Mouse (Mus musculus) bone marrow, adult 2 months (tissue): Measurements from ENCODE around the gene Asphd1. TPM values are rescaled to one million over a fixed set of nuclear protein-coding genes. Genes with fewer than 3 reads are reported as not detected.

Source experiments
- H3K27ac ChIP-seq: fragments of 200-500 bp; 2 replicates; pipeline ENCODE4 v1.5.1; 2012; ENCODE audit warnings: low read depth, mild to moderate bottlenecking, control low read depth, inconsistent platforms, low read length; ENCODE audit not compliant: control insufficient read depth, poor library complexity, insufficient read depth
- H3K4me1 ChIP-seq: fragments of 200-500 bp; 2 replicates; pipeline ENCODE4 v1.6.1; 2011; ENCODE audit warnings: low read length; ENCODE audit not compliant: control insufficient read depth, insufficient read depth
- H3K4me3 ChIP-seq: fragments of 200-500 bp; replicated peaks from 2 replicates; pipeline ENCODE3; 2011; ENCODE audit warnings: mild to moderate bottlenecking, low read depth, low read length, control low read depth; ENCODE audit not compliant: control insufficient read depth
- CTCF ChIP-seq: fragments of 200-500 bp; IDR thresholded peaks from 2 replicates; pipeline ENCODE4 v1.5.1; 2011; ENCODE audit warnings: low read length, control low read depth; ENCODE audit not compliant: control insufficient read depth, insufficient read depth
- POLR2A ChIP-seq: fragments of 200-500 bp; IDR thresholded peaks from 2 replicates; pipeline ENCODE4 v1.6.1; 2011; ENCODE audit warnings: low read depth, mild to moderate bottlenecking, control low read depth, low read length, borderline replicate concordance; ENCODE audit not compliant: control insufficient read depth
- WGBS: fragments of 180-500 bp; shearing (Covaris S2); methylation state at CpG from one replicate; pipeline ENCODE4 v1.1.7; 2018; 5-methylcytosine and 5-hydroxymethylcytosine counted together
- polyA plus RNA-seq: library from polyadenylated mRNA; stranded (reverse); fragments of >200 nt; gene quantifications from 2 replicates; pipeline ENCODE4 v1.2.4, GENCODE M21; 2011; ENCODE audit warnings: low replicate concordance; ENCODE audit not compliant: missing spikeins, insufficient read depth, insufficient read length

The Asphd1 gene
- polyA plus RNA-seq, 1 experiment: not detected

DNA sequence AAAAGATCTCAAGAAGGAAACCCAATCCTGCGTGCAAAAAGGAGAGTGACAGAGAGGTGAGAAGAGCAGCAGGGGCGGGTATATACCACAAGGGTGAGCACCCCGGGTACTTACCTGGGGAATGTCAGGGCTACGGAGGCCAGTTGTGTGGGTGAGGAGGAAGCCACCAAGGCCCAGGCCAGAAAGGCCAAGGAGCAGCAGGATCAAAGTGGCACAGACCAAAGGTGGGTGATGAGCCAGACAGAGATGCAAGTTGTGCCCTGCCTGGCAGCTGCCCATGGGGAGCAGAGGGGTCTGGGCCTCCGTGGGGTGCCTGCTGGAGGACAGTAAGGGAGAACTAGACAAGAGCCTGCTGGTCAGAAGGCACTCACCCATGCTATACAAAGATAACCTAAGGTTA lies 52.5 kb downstream of the Asphd1 start:
- TF ChIP-seq CTCF (no peak), POLR2A (no peak)
- H3K27ac ChIP-seq: peak overlapping the region; percentile 84
- H3K4me1 ChIP-seq: peaks cover 2% of the 10 kb centered on the region; the same call in 1 of the 2 replicates
- H3K4me3 ChIP-seq: no peak overlapping the region
- 63% methylated on average over 5 of the region's 5 CpGs for WGBS

Other genes with a start within 250 kb of the Asphd1 start
- gene Coro1a, start 241.8 kb downstream of the Asphd1 start, polyA plus RNA-seq: 370 and 776 TPM in 2 replicates
- gene Mapk3, start 190.0 kb downstream of the Asphd1 start, polyA plus RNA-seq: 78.4 and 117 TPM in 2 replicates
- gene Gdpd3, start 183.2 kb downstream of the Asphd1 start, polyA plus RNA-seq: 20.1 and 40.1 TPM in 2 replicates
- 236 and 411 TPM in 2 replicates for gene Ypel3, start 172.6 kb downstream of the Asphd1 start, polyA plus RNA-seq
- gene Tbx6, start 168.1 kb downstream of the Asphd1 start, polyA plus RNA-seq: 7.5 and 13.7 TPM in 2 replicates
- gene Ppp4c, start 157.1 kb downstream of the Asphd1 start, polyA plus RNA-seq: 90.6 and 130 TPM in 2 replicates
- gene Fam57b, start 151.9 kb downstream of the Asphd1 start, polyA plus RNA-seq: 1.9 TPM in 1 of 2 replicates, not detected in the other
- not detected in 2 replicates for gene 4930451I11Rik, start 117.9 kb downstream of the Asphd1 start, polyA plus RNA-seq
- not detected in 2 replicates for gene Doc2a, start 102.2 kb downstream of the Asphd1 start, polyA plus RNA-seq
- gene Hirip3, start 87.6 kb downstream of the Asphd1 start, polyA plus RNA-seq: 77.2 and 107 TPM in 2 replicates
- 38.1 and 59.7 TPM in 2 replicates for gene Ino80e, start 87.2 kb downstream of the Asphd1 start, polyA plus RNA-seq
- gene Taok2, start 64.9 kb downstream of the Asphd1 start, polyA plus RNA-seq: 113 and 149 TPM in 2 replicates
- 39.9 and 76.2 TPM in 2 replicates for gene Tmem219, start 26.7 kb downstream of the Asphd1 start, polyA plus RNA-seq
- 4.0 and 17.3 TPM in 2 replicates for gene Kctd13, start 20.7 kb downstream of the Asphd1 start, polyA plus RNA-seq
- gene Sez6l2, start 981 bp upstream of the Asphd1 start, polyA plus RNA-seq: 0.83 and 3.5 TPM in 2 replicates
- gene Cdipt, start 26.3 kb upstream of the Asphd1 start, polyA plus RNA-seq: 51.4 and 89.1 TPM in 2 replicates
- 2.3 and 2.4 TPM in 2 replicates for gene Cdiptos, start 26.5 kb upstream of the Asphd1 start, polyA plus RNA-seq
- 6.3 and 15.1 TPM in 2 replicates for gene Mvp, start 65.0 kb upstream of the Asphd1 start, polyA plus RNA-seq
- gene Pagr1b, start 66.9 kb upstream of the Asphd1 start, polyA plus RNA-seq: not detected in 2 replicates
- gene Pagr1a, start 67.8 kb upstream of the Asphd1 start, polyA plus RNA-seq: 20.4 TPM in 1 of 2 replicates, not detected in the other
- 11.2 and 52.5 TPM in 2 replicates for gene Gm42742, start 71.5 kb upstream of the Asphd1 start, polyA plus RNA-seq
- gene Prrt2, start 71.6 kb upstream of the Asphd1 start, polyA plus RNA-seq: 5.3 TPM in 1 of 2 replicates, not detected in the other
- gene Maz, start 77.5 kb upstream of the Asphd1 start, polyA plus RNA-seq: 153 and 314 TPM in 2 replicates
- 114 and 164 TPM in 2 replicates for gene Kif22, start 92.9 kb upstream of the Asphd1 start, polyA plus RNA-seq
- 3.1 TPM in 1 of 2 replicates, not detected in the other for gene Zg16, start 137.7 kb upstream of the Asphd1 start, polyA plus RNA-seq
- 13.6 and 36.8 TPM in 2 replicates for gene AI467606, start 141.8 kb upstream of the Asphd1 start, polyA plus RNA-seq
- gene Qprt, start 172.6 kb upstream of the Asphd1 start, polyA plus RNA-seq: 1.4 and 10.6 TPM in 2 replicates
- gene Spn, start 188.2 kb upstream of the Asphd1 start, polyA plus RNA-seq: 29.7 and 49.2 TPM in 2 replicates
- gene Cd2bp2, start 246.5 kb upstream of the Asphd1 start, polyA plus RNA-seq: 46.6 and 64.1 TPM in 2 replicates